Mouse (Mus musculus) adrenal gland, adult 18-20 months (tissue): ENCODE results near the gene Ptk6. TPM values are rescaled to one million over a fixed set of nuclear protein-coding genes. Genes with fewer than 3 reads are reported as not detected.

Experiments
- total RNA-seq, 2 experiments: library from RNA; stranded (reverse); gene quantifications; 1 replicate in 1 of 2; 2 replicates in 1 of 2; pipeline ENCODE4 v1.2.3; 2021

Ptk6 gene
- total RNA-seq, 2 experiments from 2014 or later, result not detected

Other genes with a start within 250 kb of the Ptk6 start
- 10 to 100 TPM in 1 of 2 experiments, 1 to 10 TPM in 1; 6.8 to 11.8 TPM for gene Nkain4, start 248.1 kb downstream of the Ptk6 start, total RNA-seq
- gene Arfgap1, start 235.6 kb downstream of the Ptk6 start, total RNA-seq, result 10 to 100 TPM; 48.1 to 53.3 TPM
- 1 to 10 TPM; 2.3 to 2.8 TPM for gene Col20a1, start 216.3 kb downstream of the Ptk6 start, total RNA-seq
- 10 to 100 TPM in 1 of 2 experiments, 1 to 10 TPM in 1; 4.3 to 26.9 TPM for gene Chrna4, start 159.2 kb downstream of the Ptk6 start, total RNA-seq
- 1 to 10 TPM; 5.2 to 7.3 TPM for gene Kcnq2, start 67.5 kb downstream of the Ptk6 start, total RNA-seq
- gene Eef1a2, start 45.8 kb downstream of the Ptk6 start, total RNA-seq, result 10 to 100 TPM; 55.1 to 71.0 TPM
- gene Ppdpf, start 15.5 kb downstream of the Ptk6 start, total RNA-seq, result 10 to 100 TPM; 69.8 to 94.9 TPM
- under 1 TPM; 0.73 to 0.83 TPM for gene Srms, start 10.4 kb upstream of the Ptk6 start, total RNA-seq
- gene Fndc11, start 17.2 kb upstream of the Ptk6 start, total RNA-seq, result under 1 TPM in 1 of 2 experiments, not detected in 1; 0.27 TPM
- 10 to 100 TPM; 21.6 to 23.7 TPM for gene Helz2, start 39.2 kb upstream of the Ptk6 start, total RNA-seq
- 10 to 100 TPM; 14.8 to 15.2 TPM for gene Gmeb2, start 85.2 kb upstream of the Ptk6 start, total RNA-seq
- 10 to 100 TPM; 14.6 to 18.7 TPM for gene Stmn3, start 111.7 kb upstream of the Ptk6 start, total RNA-seq
- gene Rtel1, start 117.0 kb upstream of the Ptk6 start, total RNA-seq, result 10 to 100 TPM; 24.1 to 30.8 TPM
- gene Zgpat, start 162.1 kb upstream of the Ptk6 start, total RNA-seq, result 10 to 100 TPM; 50.8 to 51.0 TPM
- gene Arfrp1, start 162.6 kb upstream of the Ptk6 start, total RNA-seq, result 10 to 100 TPM; 48.9 to 51.8 TPM
- 10 to 100 TPM; 17.1 to 23.0 TPM for gene Lime1, start 177.3 kb upstream of the Ptk6 start, total RNA-seq